Mouse (Mus musculus): Measurements from ENCODE around the gene Sestd1. TPM values are rescaled to one million over a fixed set of nuclear protein-coding genes. Genes with fewer than 3 reads are reported as not detected.

The Sestd1 gene
- polyA plus RNA-seq, 1 experiment = 9.6 TPM

DNA sequence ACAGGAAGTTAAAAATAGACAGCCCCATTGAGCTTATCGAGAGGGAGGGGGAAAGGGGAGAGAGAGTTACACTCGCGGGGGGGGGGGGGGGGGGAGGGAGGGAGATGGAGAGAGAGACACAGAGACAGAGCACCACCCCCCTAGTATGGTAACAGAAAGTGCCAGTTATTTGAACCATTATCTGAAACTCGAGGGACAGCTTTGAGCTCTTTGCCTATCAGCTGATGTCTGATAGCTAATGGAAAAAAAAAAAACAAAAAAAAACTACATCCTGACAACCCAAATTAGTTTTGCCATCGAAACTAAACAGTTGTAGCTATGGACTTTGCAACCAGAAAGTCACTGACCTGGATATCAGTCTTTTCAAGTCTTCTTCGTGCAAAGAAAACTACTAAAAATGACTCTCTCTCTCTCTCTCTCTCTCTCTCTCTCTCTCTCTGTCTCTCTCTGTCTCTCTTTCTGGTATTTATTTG is 109.7 kb downstream of the Sestd1 start, which contains the start of gene Ccdc141:
Ccdc141 (minus strand) TSS at position 4 of the 473 bp plus-strand sequence.
- Histone ChIP-seq H3K27me3 (ENCODE audit: control insufficient read depth, insufficient read depth, low read length) (no peaks in the 10 kb centered on the region), H3K4me1 (ENCODE audit: control insufficient read depth, insufficient read depth, low read length) (peaks cover 10% of the 10 kb centered on the region), H3K4me3 (ENCODE audit: control insufficient read depth, low read depth, low read length) (peak within 1 kb of the TSS; percentile 81), H3K36me3 (ENCODE audit: control insufficient read depth, insufficient read depth, low read length) (no peaks in the 10 kb centered on the region), H3K27ac (ENCODE audit: control insufficient read depth, insufficient read depth, low read depth, low read length) (peak within 1 kb of the TSS; percentile 87)
- TF ChIP-seq POLR2A (IDR thresholded peaks at IDR 0.05; ENCODE audit: control insufficient read depth, low read depth, low read length) (no peak), CTCF (IDR thresholded peaks at IDR 0.05; ENCODE audit: control insufficient read depth, insufficient read depth, insufficient replicate concordance, low read depth, low read length) (no peak)

- Histone ChIP-seq H3K27ac (ENCODE audit: control insufficient read depth, insufficient read depth, low read depth, low read length) (peak overlapping the region; percentile 87), H3K4me3 (ENCODE audit: control insufficient read depth, low read depth, low read length) (peak overlapping the region; percentile 81), H3K27me3 (ENCODE audit: control insufficient read depth, insufficient read depth, low read length) (no peaks in the 10 kb centered on the region), H3K36me3 (ENCODE audit: control insufficient read depth, insufficient read depth, low read length) (no peaks in the 10 kb centered on the region), H3K4me1 (ENCODE audit: control insufficient read depth, insufficient read depth, low read length) (peaks cover 10% of the 10 kb centered on the region)
- TF ChIP-seq POLR2A (IDR thresholded peaks at IDR 0.05; ENCODE audit: control insufficient read depth, low read depth, low read length) (no peak; the same call in 1 of the 2 replicates), CTCF (IDR thresholded peaks at IDR 0.05; ENCODE audit: control insufficient read depth, insufficient read depth, insufficient replicate concordance, low read depth, low read length) (no peak)
Observed at GRCm38 (mm10) chr2:77169916-77170632, 110.3 kb downstream of the Sestd1 start.

GRCm38 (mm10) chr2:77169218-77169617 is 111.2 kb downstream of the Sestd1 start:
- H3K27ac ChIP-seq (ENCODE audit: control insufficient read depth, insufficient read depth, low read depth, low read length) = no peak overlapping the region

GRCm38 (mm10) chr2:77168781-77169180 is 111.6 kb downstream of the Sestd1 start:
- H3K4me3 ChIP-seq (ENCODE audit: control insufficient read depth, low read depth, low read length) = no peak overlapping the region
- H3K27me3 ChIP-seq (ENCODE audit: control insufficient read depth, insufficient read depth, low read length) = no peaks in the 10 kb centered on the region
- H3K36me3 ChIP-seq (ENCODE audit: control insufficient read depth, insufficient read depth, low read length) = no peaks in the 10 kb centered on the region

More at GRCm38 (mm10) chr2:77169218-77169617, 111.2 kb downstream of the Sestd1 start:
- no peaks in the 10 kb centered on the region for H3K27me3 ChIP-seq (ENCODE audit: control insufficient read depth, insufficient read depth, low read length)
- H3K4me3 ChIP-seq (ENCODE audit: control insufficient read depth, low read depth, low read length) = no peak overlapping the region
- no peaks in the 10 kb centered on the region for H3K36me3 ChIP-seq (ENCODE audit: control insufficient read depth, insufficient read depth, low read length)
- TF ChIP-seq CTCF (IDR thresholded peaks at IDR 0.05; ENCODE audit: control insufficient read depth, insufficient read depth, insufficient replicate concordance, low read depth, low read length) (no peak), POLR2A (IDR thresholded peaks at IDR 0.05; ENCODE audit: control insufficient read depth, low read depth, low read length) (no peak)
- peaks cover 10% of the 10 kb centered on the region for H3K4me1 ChIP-seq (ENCODE audit: control insufficient read depth, insufficient read depth, low read length)

GRCm38 (mm10) chr2:77168081-77168685 is 112.2 kb downstream of the Sestd1 start:
- H3K4me1 ChIP-seq (ENCODE audit: control insufficient read depth, insufficient read depth, low read length) = peaks cover 10% of the 10 kb centered on the region
- no peak overlapping the region for H3K27ac ChIP-seq (ENCODE audit: control insufficient read depth, insufficient read depth, low read depth, low read length)
- no peaks in the 10 kb centered on the region for H3K36me3 ChIP-seq (ENCODE audit: control insufficient read depth, insufficient read depth, low read length)
- no peaks in the 10 kb centered on the region for H3K27me3 ChIP-seq (ENCODE audit: control insufficient read depth, insufficient read depth, low read length)
- TF ChIP-seq CTCF (IDR thresholded peaks at IDR 0.05; ENCODE audit: control insufficient read depth, insufficient read depth, insufficient replicate concordance, low read depth, low read length) (no peak), POLR2A (IDR thresholded peaks at IDR 0.05; ENCODE audit: control insufficient read depth, low read depth, low read length) (no peak)
- no peak overlapping the region for H3K4me3 ChIP-seq (ENCODE audit: control insufficient read depth, low read depth, low read length)

More at GRCm38 (mm10) chr2:77168781-77169180, 111.6 kb downstream of the Sestd1 start:
- peaks cover 10% of the 10 kb centered on the region for H3K4me1 ChIP-seq (ENCODE audit: control insufficient read depth, insufficient read depth, low read length)
- H3K27ac ChIP-seq (ENCODE audit: control insufficient read depth, insufficient read depth, low read depth, low read length) = no peak overlapping the region
- TF ChIP-seq POLR2A (IDR thresholded peaks at IDR 0.05; ENCODE audit: control insufficient read depth, low read depth, low read length) (no peak), CTCF (IDR thresholded peaks at IDR 0.05; ENCODE audit: control insufficient read depth, insufficient read depth, insufficient replicate concordance, low read depth, low read length) (no peak)

GRCm38 (mm10) chr2:77166366-77166765 is 114.0 kb downstream of the Sestd1 start:
- H3K27me3 ChIP-seq (ENCODE audit: control insufficient read depth, insufficient read depth, low read length) = no peaks in the 10 kb centered on the region
- H3K36me3 ChIP-seq (ENCODE audit: control insufficient read depth, insufficient read depth, low read length) = no peaks in the 10 kb centered on the region
- H3K4me1 ChIP-seq (ENCODE audit: control insufficient read depth, insufficient read depth, low read length) = peaks cover 6% of the 10 kb centered on the region
- TF ChIP-seq CTCF (IDR thresholded peaks at IDR 0.05; ENCODE audit: control insufficient read depth, insufficient read depth, insufficient replicate concordance, low read depth, low read length) (no peak), POLR2A (IDR thresholded peaks at IDR 0.05; ENCODE audit: control insufficient read depth, low read depth, low read length) (no peak)
- no peak overlapping the region for H3K4me3 ChIP-seq (ENCODE audit: control insufficient read depth, low read depth, low read length)
- no peak overlapping the region for H3K27ac ChIP-seq (ENCODE audit: control insufficient read depth, insufficient read depth, low read depth, low read length)

- Histone ChIP-seq H3K36me3 (ENCODE audit: control insufficient read depth, insufficient read depth, low read length) (no peaks in the 10 kb centered on the region), H3K4me3 (ENCODE audit: control insufficient read depth, low read depth, low read length) (no peak overlapping the region), H3K27me3 (ENCODE audit: control insufficient read depth, insufficient read depth, low read length) (no peaks in the 10 kb centered on the region), H3K27ac (ENCODE audit: control insufficient read depth, insufficient read depth, low read depth, low read length) (no peak overlapping the region), H3K4me1 (ENCODE audit: control insufficient read depth, insufficient read depth, low read length) (no peaks in the 10 kb centered on the region)
- no peak for TF ChIP-seq CTCF (IDR thresholded peaks at IDR 0.05; ENCODE audit: control insufficient read depth, insufficient read depth, insufficient replicate concordance, low read depth, low read length)
- no peak for TF ChIP-seq POLR2A (IDR thresholded peaks at IDR 0.05; ENCODE audit: control insufficient read depth, low read depth, low read length)
Observed at GRCm38 (mm10) chr2:77164662-77165061, 115.7 kb downstream of the Sestd1 start.
